Mouse (Mus musculus): ENCODE measurements around the gene Slc17a7. TPM values are rescaled to one million over a fixed set of nuclear protein-coding genes. Genes with fewer than 3 reads are reported as not detected.
"Not testable (repeated sequence)": the region's sequence is repeated elsewhere in the genome, so short reads cannot be mapped to it uniquely, and the experiment has no call there.

Gene Slc17a7
- polyA plus RNA-seq, 1 experiment from 2014 or later, result 0.51 TPM

- DNase-seq (ENCODE audit: low spot score, missing footprints), result no peak
- H3K4me1 ChIP-seq (ENCODE audit: control insufficient read depth, insufficient read depth, low read length), result peaks cover 9% of the 10 kb centered on the region
- H3K4me3 ChIP-seq (ENCODE audit: low read depth, low read length), result no peak overlapping the region
- no peak for ATAC-seq (ENCODE audit: low FRiP score)
- WGBS, result 26% methylated on average over 6 of the region's 6 CpGs
- H3K27ac ChIP-seq (ENCODE audit: low read depth, low read length), result no peak overlapping the region
- H3K36me3 ChIP-seq (ENCODE audit: control insufficient read depth, insufficient read depth, low read length), result no peaks in the 10 kb centered on the region; the same call in 1 of the 2 replicates
- H3K4me2 ChIP-seq, result no peak overlapping the region
- H3K27me3 ChIP-seq (ENCODE audit: control insufficient read depth, insufficient read depth, low read length), result no peaks in the 10 kb centered on the region
- H3K9ac ChIP-seq (ENCODE audit: low read length), result no peak overlapping the region
- H3K9me3 ChIP-seq (ENCODE audit: control insufficient read depth, low read length), result no peaks in the 10 kb centered on the region
These were observed 14.2 kb upstream of the Slc17a7 start for GRCm38 (mm10) chr7:45149545-45149944.

GRCm38 (mm10) chr7:45150321-45150720, 13.4 kb upstream of the Slc17a7 start:
- 58% methylated on average over 4 of the region's 4 CpGs for WGBS
- Histone ChIP-seq H3K9me3 (ENCODE audit: control insufficient read depth, low read length) (no peaks in the 10 kb centered on the region), H3K36me3 (ENCODE audit: control insufficient read depth, insufficient read depth, low read length) (no peaks in the 10 kb centered on the region), H3K4me2 (no peak overlapping the region), H3K4me1 (ENCODE audit: control insufficient read depth, insufficient read depth, low read length) (peaks cover 11% of the 10 kb centered on the region), H3K27ac (ENCODE audit: low read depth, low read length) (no peak overlapping the region), H3K9ac (ENCODE audit: low read length) (no peak overlapping the region), H3K4me3 (ENCODE audit: low read depth, low read length) (no peak overlapping the region), H3K27me3 (ENCODE audit: control insufficient read depth, insufficient read depth, low read length) (no peaks in the 10 kb centered on the region)
- no peak for DNase-seq (ENCODE audit: low spot score, missing footprints)
- no peak for ATAC-seq (ENCODE audit: low FRiP score)

GRCm38 (mm10) chr7:45151303-45151702, 12.4 kb upstream of the Slc17a7 start:
- ATAC-seq (ENCODE audit: low FRiP score) (no peak), DNase-seq (ENCODE audit: low spot score, missing footprints) (no peak)
- no peaks in the 10 kb centered on the region for H3K9me3 ChIP-seq (ENCODE audit: control insufficient read depth, low read length)
- H3K4me3 ChIP-seq (ENCODE audit: low read depth, low read length), result no peak overlapping the region
- no peak overlapping the region for H3K27ac ChIP-seq (ENCODE audit: low read depth, low read length)
- peaks cover 11% of the 10 kb centered on the region for H3K4me1 ChIP-seq (ENCODE audit: control insufficient read depth, insufficient read depth, low read length)
- H3K9ac ChIP-seq (ENCODE audit: low read length), result no peak overlapping the region
- no peaks in the 10 kb centered on the region for H3K27me3 ChIP-seq (ENCODE audit: control insufficient read depth, insufficient read depth, low read length)
- no peak overlapping the region for H3K4me2 ChIP-seq
- WGBS, result 82% methylated on average over 11 of the region's 11 CpGs
- no peaks in the 10 kb centered on the region for H3K36me3 ChIP-seq (ENCODE audit: control insufficient read depth, insufficient read depth, low read length)

GRCm38 (mm10) chr7:45153052-45153451, 10.7 kb upstream of the Slc17a7 start:
- H3K4me1 ChIP-seq (ENCODE audit: control insufficient read depth, insufficient read depth, low read length), result peaks cover 11% of the 10 kb centered on the region
- H3K27me3 ChIP-seq (ENCODE audit: control insufficient read depth, insufficient read depth, low read length); DNase-seq (ENCODE audit: low spot score, missing footprints); H3K27ac ChIP-seq (ENCODE audit: low read depth, low read length); H3K9me3 ChIP-seq (ENCODE audit: control insufficient read depth, low read length); H3K9ac ChIP-seq (ENCODE audit: low read length); H3K36me3 ChIP-seq (ENCODE audit: control insufficient read depth, insufficient read depth, low read length); ATAC-seq (ENCODE audit: low FRiP score): not testable (repeated sequence)
- H3K4me2 ChIP-seq, result peak overlapping the region; percentile 73; the same call in 1 of the 2 replicates
- WGBS, result 91% methylated on average over 2 of the region's 2 CpGs
- H3K4me3 ChIP-seq (ENCODE audit: low read depth, low read length), result peak overlapping the region; percentile 56; the same call in 1 of the 2 replicates

- Histone ChIP-seq H3K4me2 (peak overlapping the region; percentile 73), H3K27me3 (ENCODE audit: control insufficient read depth, insufficient read depth, low read length) (no peaks in the 10 kb centered on the region), H3K4me3 (ENCODE audit: low read depth, low read length) (peak overlapping the region; percentile 56), H3K4me1 (ENCODE audit: control insufficient read depth, insufficient read depth, low read length) (peaks cover 11% of the 10 kb centered on the region), H3K36me3 (ENCODE audit: control insufficient read depth, insufficient read depth, low read length) (no peaks in the 10 kb centered on the region), H3K9me3 (ENCODE audit: control insufficient read depth, low read length) (no peaks in the 10 kb centered on the region), H3K27ac (ENCODE audit: low read depth, low read length) (peak overlapping the region; percentile 84), H3K9ac (ENCODE audit: low read length) (peak overlapping the region; percentile 77)
- 2% methylated on average over 5 of the region's 5 CpGs for WGBS
- ATAC-seq (ENCODE audit: low FRiP score) (no peak), DNase-seq (ENCODE audit: low spot score, missing footprints) (no peak)
These were observed 10.2 kb upstream of the Slc17a7 start for GRCm38 (mm10) chr7:45153586-45153985.

GRCm38 (mm10) chr7:45154096-45154992, 9.4 kb upstream of the Slc17a7 start, which contains the start of the genes Pih1d1 and Aldh16a1:
Gene Pih1d1 (plus strand): TSS chr7:45154303.
Gene Aldh16a1 (minus strand): TSS chr7:45154584.
- peak within 1 kb of the TSS; percentile 73 for H3K4me2 ChIP-seq
- no peaks in the 10 kb centered on the region for H3K36me3 ChIP-seq (ENCODE audit: control insufficient read depth, insufficient read depth, low read length)
- H3K27me3 ChIP-seq (ENCODE audit: control insufficient read depth, insufficient read depth, low read length), result no peaks in the 10 kb centered on the region
- no peaks in the 10 kb centered on the region for H3K9me3 ChIP-seq (ENCODE audit: control insufficient read depth, low read length)
- H3K4me3 ChIP-seq (ENCODE audit: low read depth, low read length), result peak within 1 kb of the TSS; percentile 56
- H3K4me1 ChIP-seq (ENCODE audit: control insufficient read depth, insufficient read depth, low read length), result peaks cover 10% of the 10 kb centered on the region
- ATAC-seq (ENCODE audit: low FRiP score) (peak; percentile 96), DNase-seq (ENCODE audit: low spot score, missing footprints) (peak; percentile 100)
- H3K27ac ChIP-seq (ENCODE audit: low read depth, low read length), result peak within 1 kb of the TSS; percentile 84
- 5% methylated on average over 69 of the region's 69 CpGs for WGBS
- peak within 1 kb of the TSS; percentile 77 for H3K9ac ChIP-seq (ENCODE audit: low read length)

GRCm38 (mm10) chr7:45154993-45155514, 8.7 kb upstream of the Slc17a7 start:
- Histone ChIP-seq H3K9ac (ENCODE audit: low read length) (no peak overlapping the region), H3K4me2 (peak overlapping the region; percentile 31), H3K4me3 (ENCODE audit: low read depth, low read length) (peak overlapping the region; percentile 56; the same call in 1 of the 2 replicates), H3K9me3 (ENCODE audit: control insufficient read depth, low read length) (no peaks in the 10 kb centered on the region), H3K27me3 (ENCODE audit: control insufficient read depth, insufficient read depth, low read length) (no peaks in the 10 kb centered on the region), H3K4me1 (ENCODE audit: control insufficient read depth, insufficient read depth, low read length) (peaks cover 8% of the 10 kb centered on the region; the same call in 1 of the 2 replicates), H3K36me3 (ENCODE audit: control insufficient read depth, insufficient read depth, low read length) (no peaks in the 10 kb centered on the region; the same call in 1 of the 2 replicates), H3K27ac (ENCODE audit: low read depth, low read length) (no peak overlapping the region)
- ATAC-seq (ENCODE audit: low FRiP score) (no peak; the same call in 1 of the 2 replicates), DNase-seq (ENCODE audit: low spot score, missing footprints) (peak; percentile 87)
- 84% methylated on average over 12 of the region's 12 CpGs for WGBS

DNA sequence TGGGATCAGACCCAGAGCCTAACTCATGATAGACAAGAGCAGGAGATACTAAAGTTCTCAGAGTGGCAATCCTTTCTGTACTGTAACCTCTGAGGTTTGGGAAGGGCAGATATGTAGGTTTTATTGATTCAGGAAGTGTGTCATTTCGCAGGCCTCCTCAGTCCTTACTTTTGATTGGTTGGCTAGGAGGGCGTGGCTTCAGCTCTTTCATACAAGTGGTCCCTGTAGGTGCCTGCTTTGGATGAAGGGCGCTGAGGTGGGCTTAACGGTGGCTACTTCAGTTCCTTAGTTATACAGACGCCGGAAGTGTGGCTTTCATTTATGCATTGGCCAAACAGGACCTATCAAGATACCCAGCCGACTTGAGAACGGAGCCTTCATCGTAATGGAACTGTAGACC, 8.2 kb upstream of the Slc17a7 start:
- WGBS, result 80% methylated on average over 9 of the region's 9 CpGs
- Histone ChIP-seq H3K4me1 (ENCODE audit: control insufficient read depth, insufficient read depth, low read length) (peaks cover 8% of the 10 kb centered on the region; the same call in 1 of the 2 replicates), H3K36me3 (ENCODE audit: control insufficient read depth, insufficient read depth, low read length) (no peaks in the 10 kb centered on the region; the same call in 1 of the 2 replicates), H3K27ac (ENCODE audit: low read depth, low read length) (no peak overlapping the region), H3K4me2 (no peak overlapping the region), H3K4me3 (ENCODE audit: low read depth, low read length) (no peak overlapping the region), H3K9me3 (ENCODE audit: control insufficient read depth, low read length) (no peaks in the 10 kb centered on the region), H3K9ac (ENCODE audit: low read length) (no peak overlapping the region), H3K27me3 (ENCODE audit: control insufficient read depth, insufficient read depth, low read length) (no peaks in the 10 kb centered on the region)
- no peak for ATAC-seq (ENCODE audit: low FRiP score)
- no peak for DNase-seq (ENCODE audit: low spot score, missing footprints)

DNA sequence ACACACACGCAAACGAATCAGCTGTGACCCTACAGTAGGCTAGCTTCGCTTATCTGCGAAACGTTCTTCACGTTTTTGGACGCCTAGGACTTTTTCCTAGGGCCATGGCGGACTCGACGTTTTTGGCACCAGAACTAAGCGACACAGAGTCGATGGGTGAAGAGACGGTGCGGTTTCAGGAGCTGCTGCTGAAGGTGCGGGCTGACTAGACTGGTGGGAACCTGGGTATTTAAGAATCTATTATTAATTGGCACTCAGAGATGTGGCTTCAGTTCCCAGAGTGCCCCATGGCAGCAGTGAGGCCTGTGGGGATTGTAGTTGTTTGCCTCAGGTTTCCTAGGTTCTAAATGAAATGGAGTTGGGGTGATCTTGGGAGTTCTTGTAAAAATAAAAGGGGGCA, 7.5 kb upstream of the Slc17a7 start:
- no peak overlapping the region for H3K9ac ChIP-seq (ENCODE audit: low read length)

More for the DNA sequence above, 7.5 kb upstream of the Slc17a7 start:
- H3K27ac ChIP-seq (ENCODE audit: low read depth, low read length), result no peak overlapping the region
- no peak overlapping the region for H3K4me2 ChIP-seq
- H3K27me3 ChIP-seq (ENCODE audit: control insufficient read depth, insufficient read depth, low read length), result no peaks in the 10 kb centered on the region
- WGBS, result 96% methylated on average over 15 of the region's 15 CpGs
- DNase-seq (ENCODE audit: low spot score, missing footprints), result no peak
- H3K4me1 ChIP-seq (ENCODE audit: control insufficient read depth, insufficient read depth, low read length), result peaks cover 8% of the 10 kb centered on the region; the same call in 1 of the 2 replicates
- no peaks in the 10 kb centered on the region for H3K9me3 ChIP-seq (ENCODE audit: control insufficient read depth, low read length)
- H3K4me3 ChIP-seq (ENCODE audit: low read depth, low read length), result no peak overlapping the region
- ATAC-seq (ENCODE audit: low FRiP score), result no peak
- no peaks in the 10 kb centered on the region; the same call in 1 of the 2 replicates for H3K36me3 ChIP-seq (ENCODE audit: control insufficient read depth, insufficient read depth, low read length)

All from midbrain, embryonic 11.5 days (tissue).